Mouse (Mus musculus): ENCODE data around the gene 4930579F01Rik. TPM values are rescaled to one million over a fixed set of nuclear protein-coding genes. Genes with fewer than 3 reads are reported as not detected.

Gene 4930579F01Rik
- not detected for polyA plus RNA-seq (2014; fragmentation: Illumina TruSeq; extraction: RNeasy Lipid Tissue Mini Kit (QIAGEN cat#74804); ENCODE audit: insufficient read depth, low read depth, low replicate concordance)

DNA sequence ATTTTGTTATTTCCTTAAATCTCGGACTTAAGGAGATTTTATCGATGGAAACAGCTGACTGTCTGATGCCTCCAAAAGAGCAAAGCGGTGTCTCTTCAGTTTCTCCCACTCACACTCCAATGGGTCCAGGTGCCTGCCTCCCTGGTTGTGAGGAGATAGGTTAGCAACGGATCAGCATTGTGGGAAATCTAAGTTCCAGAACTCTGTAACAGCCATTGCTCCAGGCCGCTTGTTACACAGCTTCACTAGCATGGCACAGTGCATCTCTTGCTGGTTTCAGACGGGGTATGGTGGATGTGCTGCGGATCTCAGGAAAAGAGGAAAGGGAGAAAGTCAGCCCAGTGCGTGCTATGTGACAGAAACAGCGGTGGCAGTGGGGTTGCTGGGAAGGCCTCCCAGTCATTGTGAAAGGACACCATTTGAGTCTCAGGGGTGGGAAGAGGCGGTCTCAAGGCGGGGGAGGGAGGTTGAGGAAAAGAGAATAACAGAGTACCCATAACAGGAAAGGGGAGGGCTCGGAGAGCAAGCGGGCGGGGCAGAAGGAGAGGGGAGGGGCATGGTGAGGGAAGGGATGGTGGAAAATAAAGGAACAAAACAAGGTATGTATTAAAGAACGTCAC, at the start of gene 4930579F01Rik:
TSS of gene 4930579F01Rik (minus strand) at position 143 of the 620 bp plus-strand sequence.

GRCm38 (mm10) chr3:138217631-138218264, 24.1 kb upstream of the 4930579F01Rik start, which contains the start of gene Adh7:
Gene Adh7, plus strand, starts transcription at chr3:138217760.

DNA sequence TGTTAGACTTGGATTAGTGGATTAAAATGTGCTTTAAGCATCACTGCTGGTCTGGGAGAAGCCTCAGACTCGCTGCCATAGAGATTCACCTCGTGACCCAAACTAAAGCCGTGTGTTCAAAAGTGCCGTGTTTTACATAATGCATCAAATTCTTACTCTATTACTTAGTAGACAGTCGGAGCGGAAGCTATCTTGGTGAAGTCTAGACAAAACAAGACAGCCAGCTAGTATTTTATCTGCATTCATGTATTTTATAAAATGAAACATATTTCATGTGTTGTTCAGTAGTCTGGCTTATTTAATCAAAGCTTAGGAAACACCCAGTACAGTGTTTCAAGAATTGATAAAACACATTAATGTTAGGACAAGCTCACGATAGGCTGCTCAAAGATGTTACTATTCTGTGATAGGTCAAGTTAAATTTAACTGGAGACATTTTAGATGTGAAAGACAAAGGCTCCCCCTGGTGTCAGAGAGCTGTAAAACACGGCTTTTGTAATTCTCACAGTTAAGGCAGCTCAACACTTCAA, 48.9 kb downstream of the 4930579F01Rik start, which contains the start of gene Mttp:
TSS of gene Mttp (minus strand) at position 327 of the 530 bp plus-strand sequence.

GRCm38 (mm10) chr3:138143315-138144059, 50.1 kb downstream of the 4930579F01Rik start, which contains the start of gene Trmt10a:
Gene Trmt10a, plus strand, starts transcription at chr3:138143448.

Other genes with a start within 250 kb of the 4930579F01Rik start
- gene Dapp1, start 212.3 kb downstream of the 4930579F01Rik start, polyA plus RNA-seq (2014; fragmentation: Illumina TruSeq; extraction: RNeasy Lipid Tissue Mini Kit (QIAGEN cat#74804); ENCODE audit: insufficient read depth, low read depth, low replicate concordance): 7.6 TPM
- 0.15 TPM for gene 1110002E22Rik, start 128.8 kb downstream of the 4930579F01Rik start, polyA plus RNA-seq (2014; fragmentation: Illumina TruSeq; extraction: RNeasy Lipid Tissue Mini Kit (QIAGEN cat#74804); ENCODE audit: insufficient read depth, low read depth, low replicate concordance)
- not detected for gene Gm5105, start 126.4 kb downstream of the 4930579F01Rik start, polyA plus RNA-seq (2014; fragmentation: Illumina TruSeq; extraction: RNeasy Lipid Tissue Mini Kit (QIAGEN cat#74804); ENCODE audit: insufficient read depth, low read depth, low replicate concordance)
- 2.6 TPM for gene Trmt10a, start 50.4 kb downstream of the 4930579F01Rik start, polyA plus RNA-seq (2014; fragmentation: Illumina TruSeq; extraction: RNeasy Lipid Tissue Mini Kit (QIAGEN cat#74804); ENCODE audit: insufficient read depth, low read depth, low replicate concordance)
- 0.94 TPM for gene Mttp, start 48.9 kb downstream of the 4930579F01Rik start, polyA plus RNA-seq (2014; fragmentation: Illumina TruSeq; extraction: RNeasy Lipid Tissue Mini Kit (QIAGEN cat#74804); ENCODE audit: insufficient read depth, low read depth, low replicate concordance)
- 11.1 TPM for gene Adh7, start 23.9 kb upstream of the 4930579F01Rik start, polyA plus RNA-seq (2014; fragmentation: Illumina TruSeq; extraction: RNeasy Lipid Tissue Mini Kit (QIAGEN cat#74804); ENCODE audit: insufficient read depth, low read depth, low replicate concordance)
- gene Adh1, start 67.2 kb upstream of the 4930579F01Rik start, polyA plus RNA-seq (2014; fragmentation: Illumina TruSeq; extraction: RNeasy Lipid Tissue Mini Kit (QIAGEN cat#74804); ENCODE audit: insufficient read depth, low read depth, low replicate concordance): 162 TPM
- gene Adh6a, start 119.5 kb upstream of the 4930579F01Rik start, polyA plus RNA-seq (2014; fragmentation: Illumina TruSeq; extraction: RNeasy Lipid Tissue Mini Kit (QIAGEN cat#74804); ENCODE audit: insufficient read depth, low read depth, low replicate concordance): not detected
- gene Adh6b, start 147.9 kb upstream of the 4930579F01Rik start, polyA plus RNA-seq (2014; fragmentation: Illumina TruSeq; extraction: RNeasy Lipid Tissue Mini Kit (QIAGEN cat#74804); ENCODE audit: insufficient read depth, low read depth, low replicate concordance): 0.40 TPM
- gene Adh4, start 221.6 kb upstream of the 4930579F01Rik start, polyA plus RNA-seq (2014; fragmentation: Illumina TruSeq; extraction: RNeasy Lipid Tissue Mini Kit (QIAGEN cat#74804); ENCODE audit: insufficient read depth, low read depth, low replicate concordance): not detected
- gene Adh5, start 249.3 kb upstream of the 4930579F01Rik start, polyA plus RNA-seq (2014; fragmentation: Illumina TruSeq; extraction: RNeasy Lipid Tissue Mini Kit (QIAGEN cat#74804); ENCODE audit: insufficient read depth, low read depth, low replicate concordance): 64.0 TPM

All from lung, adult 10 weeks (tissue).